Mouse (Mus musculus): ENCODE results near the gene Ndufs4. TPM values are rescaled to one million over a fixed set of nuclear protein-coding genes. Genes with fewer than 3 reads are reported as not detected.

The Ndufs4 gene
- 161 and 164 TPM in 2 replicates for polyA plus RNA-seq (2016; fragmentation: Nextera tagmentation; extraction: Ambion mirVana)

- no peaks in the 10 kb centered on the region for H3K27me3 ChIP-seq (replicated peaks)
- H3K36me3 ChIP-seq = peaks cover 2% of the 10 kb centered on the region; the same call in 1 of the 2 replicates
- peak within 1 kb of the TSS; percentile 69 for H3K27ac ChIP-seq
- peaks cover 16% of the 10 kb centered on the region for H3K4me1 ChIP-seq
- H3K9ac ChIP-seq = peak within 1 kb of the TSS; percentile 79
- peak within 1 kb of the TSS; percentile 79 for H3K4me3 ChIP-seq
- H3K4me2 ChIP-seq = peak within 1 kb of the TSS; percentile 84
- no peaks in the 10 kb centered on the region for H3K9me3 ChIP-seq (replicated peaks)
- 40% methylated on average over 13 of the region's 13 CpGs for WGBS (ENCODE audit: insufficient replicate concordance)
- ATAC-seq = no peak
These were observed at the start of gene Ndufs4 for GRCm38 (mm10) chr13:114388211-114388965. Gene Ndufs4 (minus strand): TSS chr13:114388258.

- Histone ChIP-seq H3K9me3 (replicated peaks) (no peaks in the 10 kb centered on the region), H3K27me3 (replicated peaks) (no peaks in the 10 kb centered on the region), H3K9ac (no peak overlapping the region), H3K27ac (no peak overlapping the region), H3K36me3 (no peaks in the 10 kb centered on the region), H3K4me3 (no peak overlapping the region), H3K4me1 (no peaks in the 10 kb centered on the region), H3K4me2 (no peak overlapping the region)
- ATAC-seq = no peak
- 65% methylated on average over 5 of the region's 5 CpGs for WGBS (ENCODE audit: insufficient replicate concordance)
These were observed 44.4 kb upstream of the Ndufs4 start for GRCm38 (mm10) chr13:114432491-114432890.

- no peak for ATAC-seq
- 88% methylated on average over 5 of the region's 5 CpGs for WGBS (ENCODE audit: insufficient replicate concordance)
- no peak overlapping the region for H3K9ac ChIP-seq
These were observed 37.2 kb upstream of the Ndufs4 start for GRCm38 (mm10) chr13:114425230-114425629.

GRCm38 (mm10) chr13:114420235-114420634 is 32.2 kb upstream of the Ndufs4 start:
- Histone ChIP-seq H3K9ac (no peak overlapping the region), H3K27me3 (replicated peaks) (no peaks in the 10 kb centered on the region), H3K4me2 (no peak overlapping the region), H3K4me3 (no peak overlapping the region), H3K36me3 (no peaks in the 10 kb centered on the region), H3K9me3 (replicated peaks) (no peaks in the 10 kb centered on the region), H3K4me1 (no peaks in the 10 kb centered on the region), H3K27ac (no peak overlapping the region)
- WGBS (ENCODE audit: insufficient replicate concordance) = 74% methylated on average over 8 of the region's 8 CpGs
- no peak for ATAC-seq

More at GRCm38 (mm10) chr13:114425230-114425629, 37.2 kb upstream of the Ndufs4 start:
- H3K27ac ChIP-seq = no peak overlapping the region
- no peaks in the 10 kb centered on the region for H3K9me3 ChIP-seq (replicated peaks)
- no peaks in the 10 kb centered on the region for H3K4me1 ChIP-seq
- H3K4me2 ChIP-seq = no peak overlapping the region
- H3K27me3 ChIP-seq (replicated peaks) = no peaks in the 10 kb centered on the region
- no peaks in the 10 kb centered on the region for H3K36me3 ChIP-seq
- H3K4me3 ChIP-seq = no peak overlapping the region

- H3K27ac ChIP-seq = no peak overlapping the region
- H3K36me3 ChIP-seq = no peaks in the 10 kb centered on the region
- H3K9ac ChIP-seq = no peak overlapping the region
- H3K4me1 ChIP-seq = no peaks in the 10 kb centered on the region
- ATAC-seq = no peak
- H3K4me3 ChIP-seq = no peak overlapping the region
- WGBS (ENCODE audit: insufficient replicate concordance) = 70% methylated on average over 3 of the region's 3 CpGs
- H3K9me3 ChIP-seq (replicated peaks) = no peaks in the 10 kb centered on the region
- no peak overlapping the region for H3K4me2 ChIP-seq
- H3K27me3 ChIP-seq (replicated peaks) = no peaks in the 10 kb centered on the region
These were observed 31.3 kb upstream of the Ndufs4 start for GRCm38 (mm10) chr13:114419364-114419763.

GRCm38 (mm10) chr13:114412326-114412725 is 24.3 kb upstream of the Ndufs4 start:
- Histone ChIP-seq H3K27me3 (replicated peaks) (no peaks in the 10 kb centered on the region), H3K4me2 (no peak overlapping the region), H3K36me3 (no peaks in the 10 kb centered on the region), H3K4me1 (no peaks in the 10 kb centered on the region), H3K9me3 (replicated peaks) (no peaks in the 10 kb centered on the region), H3K9ac (no peak overlapping the region), H3K27ac (no peak overlapping the region), H3K4me3 (no peak overlapping the region)
- no peak for ATAC-seq

GRCm38 (mm10) chr13:114406866-114407265 is 18.8 kb upstream of the Ndufs4 start:
- Histone ChIP-seq H3K36me3 (no peaks in the 10 kb centered on the region), H3K9ac (no peak overlapping the region), H3K4me2 (no peak overlapping the region), H3K27ac (no peak overlapping the region), H3K9me3 (replicated peaks) (no peaks in the 10 kb centered on the region), H3K4me1 (no peaks in the 10 kb centered on the region), H3K4me3 (no peak overlapping the region), H3K27me3 (replicated peaks) (no peaks in the 10 kb centered on the region)
- WGBS (ENCODE audit: insufficient replicate concordance) = 24% methylated on average over 5 of the region's 5 CpGs
- no peak for ATAC-seq

GRCm38 (mm10) chr13:114406424-114406823 is 18.4 kb upstream of the Ndufs4 start:
- no peak overlapping the region for H3K27ac ChIP-seq
- no peak overlapping the region for H3K4me3 ChIP-seq
- no peaks in the 10 kb centered on the region for H3K9me3 ChIP-seq (replicated peaks)
- no peaks in the 10 kb centered on the region for H3K27me3 ChIP-seq (replicated peaks)
- ATAC-seq = no peak
- no peaks in the 10 kb centered on the region for H3K36me3 ChIP-seq
- WGBS (ENCODE audit: insufficient replicate concordance) = 20% methylated on average over 5 of the region's 5 CpGs
- no peak overlapping the region for H3K4me2 ChIP-seq
- H3K4me1 ChIP-seq = no peaks in the 10 kb centered on the region
- H3K9ac ChIP-seq = no peak overlapping the region

GRCm38 (mm10) chr13:114405100-114405715 is 17.1 kb upstream of the Ndufs4 start:
- ATAC-seq = no peak
- H3K9me3 ChIP-seq (replicated peaks) = no peaks in the 10 kb centered on the region
- no peak overlapping the region for H3K27ac ChIP-seq
- WGBS (ENCODE audit: insufficient replicate concordance) = 77% methylated on average over 9 of the region's 9 CpGs
- no peaks in the 10 kb centered on the region for H3K27me3 ChIP-seq (replicated peaks)
- H3K4me1 ChIP-seq = no peaks in the 10 kb centered on the region
- no peak overlapping the region for H3K4me3 ChIP-seq
- no peak overlapping the region for H3K9ac ChIP-seq
- H3K4me2 ChIP-seq = no peak overlapping the region
- no peaks in the 10 kb centered on the region for H3K36me3 ChIP-seq

- no peaks in the 10 kb centered on the region for H3K4me1 ChIP-seq
- no peak overlapping the region for H3K4me3 ChIP-seq
- no peaks in the 10 kb centered on the region for H3K9me3 ChIP-seq (replicated peaks)
- H3K27me3 ChIP-seq (replicated peaks) = no peaks in the 10 kb centered on the region
- no peaks in the 10 kb centered on the region for H3K36me3 ChIP-seq
- ATAC-seq = no peak
- H3K9ac ChIP-seq = no peak overlapping the region
- WGBS (ENCODE audit: insufficient replicate concordance) = 51% methylated on average over 2 of the region's 2 CpGs
- H3K4me2 ChIP-seq = no peak overlapping the region
- H3K27ac ChIP-seq = no peak overlapping the region
These were observed 10.8 kb upstream of the Ndufs4 start for GRCm38 (mm10) chr13:114398906-114399305.

GRCm38 (mm10) chr13:114397281-114397680 is 9.2 kb upstream of the Ndufs4 start:
- H3K36me3 ChIP-seq = no peaks in the 10 kb centered on the region
- H3K9me3 ChIP-seq (replicated peaks) = no peaks in the 10 kb centered on the region
- no peaks in the 10 kb centered on the region for H3K27me3 ChIP-seq (replicated peaks)
- H3K27ac ChIP-seq = no peak overlapping the region
- no peak overlapping the region for H3K4me3 ChIP-seq
- H3K9ac ChIP-seq = no peak overlapping the region
- no peak for ATAC-seq
- H3K4me2 ChIP-seq = no peak overlapping the region
- no peaks in the 10 kb centered on the region for H3K4me1 ChIP-seq
- 69% methylated on average over 9 of the region's 9 CpGs for WGBS (ENCODE audit: insufficient replicate concordance)

GRCm38 (mm10) chr13:114396863-114397262 is 8.8 kb upstream of the Ndufs4 start:
- no peak overlapping the region for H3K4me2 ChIP-seq
- 56% methylated on average over 10 of the region's 10 CpGs for whole genome bisulfite sequencing (ENCODE audit: insufficient replicate concordance)
- H3K36me3 ChIP-seq = no peaks in the 10 kb centered on the region
- ATAC-seq = no peak
- H3K4me1 ChIP-seq = no peaks in the 10 kb centered on the region
- H3K27me3 ChIP-seq (replicated peaks) = no peaks in the 10 kb centered on the region
- H3K9me3 ChIP-seq (replicated peaks) = no peaks in the 10 kb centered on the region
- H3K9ac ChIP-seq = no peak overlapping the region
- no peak overlapping the region for H3K4me3 ChIP-seq
- no peak overlapping the region for H3K27ac ChIP-seq
